Mouse (Mus musculus) neural tube, embryonic 12.5 days (tissue): ENCODE measurements around the gene Slc5a4a. TPM values are rescaled to one million over a fixed set of nuclear protein-coding genes. Genes with fewer than 3 reads are reported as not detected.

Source experiments
- ATAC-seq: fragments of 200-750 bp; cut with Nextera tagmentation; 2 replicates; pipeline ENCODE4 v1.8.0; 2017; ENCODE audit warnings: low read depth, mild to moderate bottlenecking, moderate TSS enrichment, moderate library complexity; ENCODE audit not compliant: low FRiP score
- H3K27ac ChIP-seq: fragments of 300-500 bp; sonication (generic); 2 replicates; pipeline ENCODE4 v1.5.1; 2016
- H3K27me3 ChIP-seq: fragments of 300-500 bp; sonication (generic); replicated peaks from 2 replicates; pipeline ENCODE4 v1.6.1; 2016; ENCODE audit warnings: mild to moderate bottlenecking
- H3K36me3 ChIP-seq: fragments of 300-500 bp; sonication (generic); 2 replicates; pipeline ENCODE4 v1.6.1; 2016; ENCODE audit warnings: mild to moderate bottlenecking
- H3K4me1 ChIP-seq: fragments of 300-500 bp; sonication (generic); 2 replicates; pipeline ENCODE4 v1.6.1; 2016
- H3K4me2 ChIP-seq: fragments of 300-500 bp; sonication (generic); replicated peaks from 2 replicates; pipeline ENCODE4 v1.6.1; 2016; ENCODE audit warnings: mild to moderate bottlenecking
- H3K4me3 ChIP-seq: fragments of 300-500 bp; sonication (generic); 2 replicates; pipeline ENCODE4 v1.5.1; 2016
- H3K9ac ChIP-seq: fragments of 300-500 bp; sonication (generic); 2 replicates; pipeline ENCODE4 v1.6.1; 2016; ENCODE audit warnings: mild to moderate bottlenecking
- H3K9me3 ChIP-seq: fragments of 300-500 bp; sonication (generic); 2 replicates; pipeline ENCODE4 v1.6.1; 2016; ENCODE audit warnings: mild to moderate bottlenecking
- WGBS: fragments of 180-500 bp; shearing (Covaris S2); methylation state at CpG from one replicate; pipeline ENCODE4 v1.1.7; 2016; 5-methylcytosine and 5-hydroxymethylcytosine counted together
- polyA plus RNA-seq: library from polyadenylated mRNA; unstranded; fragments of >200 nt; fragmentation: Nextera tagmentation; extraction: Ambion mirVana; gene quantifications from 2 replicates; pipeline ENCODE4 v1.2.1, GENCODE M21; 2016

Slc5a4a gene
- not detected in 2 replicates for polyA plus RNA-seq

- Histone ChIP-seq H3K27ac (no peak within 1 kb of the TSS), H3K4me3 (no peak within 1 kb of the TSS), H3K9ac (no peak within 1 kb of the TSS), H3K4me1 (no peaks in the 10 kb centered on the region), H3K36me3 (no peaks in the 10 kb centered on the region), H3K4me2 (no peak within 1 kb of the TSS), H3K27me3 (no peaks in the 10 kb centered on the region), H3K9me3 (no peaks in the 10 kb centered on the region)
- 92% methylated on average over 5 of the region's 5 CpGs for WGBS
- ATAC-seq, result no peak
Measured at GRCm38 (mm10) chr10:76147278-76147677, at the start of gene Slc5a4a. Gene Slc5a4a (plus strand): TSS chr10:76147451.

DNA sequence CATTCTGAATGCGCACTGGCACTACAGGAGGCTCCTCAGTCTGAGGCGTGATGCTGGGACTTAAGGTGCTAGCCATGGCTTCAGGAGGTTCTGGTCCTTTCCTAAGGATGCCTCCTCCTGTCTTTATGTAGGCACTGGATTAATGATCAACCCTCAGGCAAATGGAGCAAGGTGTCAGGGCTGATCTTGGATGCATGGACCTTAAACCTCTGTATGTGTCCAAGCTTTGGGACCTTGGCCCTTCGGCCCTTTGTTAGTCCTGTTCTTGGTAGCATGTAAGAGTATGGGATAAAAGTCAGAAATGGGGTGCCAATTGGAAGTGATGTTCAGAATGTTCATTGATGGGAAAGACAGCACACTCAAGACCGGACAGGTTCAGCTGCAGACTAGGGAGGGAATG, 36.4 kb upstream of the Slc5a4a start, which contains the start of gene Slc5a4b:
TSS of gene Slc5a4b (minus strand) at position 101 of the 400 bp plus-strand sequence.
- Histone ChIP-seq H3K36me3 (no peaks in the 10 kb centered on the region), H3K9me3 (no peaks in the 10 kb centered on the region), H3K27me3 (no peaks in the 10 kb centered on the region), H3K27ac (no peak within 1 kb of the TSS), H3K4me3 (no peak within 1 kb of the TSS), H3K9ac (no peak within 1 kb of the TSS), H3K4me2 (no peak within 1 kb of the TSS), H3K4me1 (no peaks in the 10 kb centered on the region)
- 95% methylated on average over 4 of the region's 4 CpGs for WGBS
- no peak for ATAC-seq

- Histone ChIP-seq H3K4me3 (no peak overlapping the region), H3K9me3 (no peaks in the 10 kb centered on the region), H3K9ac (no peak overlapping the region), H3K4me2 (no peak overlapping the region), H3K4me1 (0 out of 2 replicates have a peak, but pooled peaks cover 3% of the 10 kb centered on the region), H3K27ac (no peak overlapping the region), H3K36me3 (no peaks in the 10 kb centered on the region), H3K27me3 (no peaks in the 10 kb centered on the region)
- 30% methylated on average over 5 of the region's 5 CpGs for WGBS
- ATAC-seq, result no peak
Measured at GRCm38 (mm10) chr10:76117966-76118365, 29.3 kb upstream of the Slc5a4a start.

- H3K4me3 ChIP-seq, result no peak overlapping the region
- no peaks in the 10 kb centered on the region for H3K27me3 ChIP-seq
- H3K9ac ChIP-seq, result no peak overlapping the region
- no peak for ATAC-seq
- no peak overlapping the region for H3K4me2 ChIP-seq
- no peak overlapping the region for H3K27ac ChIP-seq
- 0 out of 2 replicates have a peak, but pooled peaks cover 3% of the 10 kb centered on the region for H3K4me1 ChIP-seq
- no peaks in the 10 kb centered on the region for H3K36me3 ChIP-seq
- WGBS, result 18% methylated on average over 1 of the region's 1 CpGs
- H3K9me3 ChIP-seq, result no peaks in the 10 kb centered on the region
Measured at GRCm38 (mm10) chr10:76118741-76119140, 28.5 kb upstream of the Slc5a4a start.

DNA sequence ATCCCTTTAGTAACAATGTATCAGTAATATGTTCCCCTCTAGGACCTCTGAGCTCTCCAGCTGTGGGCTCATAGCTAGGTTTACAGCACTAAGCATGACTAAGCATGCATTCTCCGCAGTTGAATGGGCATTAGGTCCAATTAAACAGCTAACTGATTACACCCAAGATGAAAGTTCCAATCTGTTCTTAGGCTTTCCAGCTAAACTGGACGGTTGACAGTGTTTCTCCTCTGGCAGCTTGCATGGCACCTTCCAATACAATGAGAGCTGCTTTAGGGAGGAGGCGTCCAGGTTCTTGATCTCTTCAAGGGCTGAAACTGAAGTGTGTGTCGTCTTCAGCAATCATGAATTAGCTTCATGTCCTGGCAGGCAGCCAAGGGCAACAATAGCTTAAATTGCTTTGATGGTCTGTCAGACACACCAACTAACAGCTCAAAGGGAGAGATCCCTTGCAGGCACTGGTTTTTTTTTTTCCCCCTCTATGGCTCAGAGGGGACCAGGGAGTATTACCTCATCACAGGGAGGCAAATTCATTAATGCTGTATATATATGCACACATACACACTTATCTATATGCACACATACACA, 27.0 kb upstream of the Slc5a4a start:
- Histone ChIP-seq H3K4me2 (no peak overlapping the region), H3K9me3 (no peaks in the 10 kb centered on the region), H3K4me3 (no peak overlapping the region), H3K36me3 (no peaks in the 10 kb centered on the region), H3K9ac (no peak overlapping the region), H3K4me1 (0 out of 2 replicates have a peak, but pooled peaks cover 3% of the 10 kb centered on the region), H3K27ac (no peak overlapping the region), H3K27me3 (no peaks in the 10 kb centered on the region)
- 38% methylated on average over 4 of the region's 4 CpGs for WGBS
- ATAC-seq, result no peak

DNA sequence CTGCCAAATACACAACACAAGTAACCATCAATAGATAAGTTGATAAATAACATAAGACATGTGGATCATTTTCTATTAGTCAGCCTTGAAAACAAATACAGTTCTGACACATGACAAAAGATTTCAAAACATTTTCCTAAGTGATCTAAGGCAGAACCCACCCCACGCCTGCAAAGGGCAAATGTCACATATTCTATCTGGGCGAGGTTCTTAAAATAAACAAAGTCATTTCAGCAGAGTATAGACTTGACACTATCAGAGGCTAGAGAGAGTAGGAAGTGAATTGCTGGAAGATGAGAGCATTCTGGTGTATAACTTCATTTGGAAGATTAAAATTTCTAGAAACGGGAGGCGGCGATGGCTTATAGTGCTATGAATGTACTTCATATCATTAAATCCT, 25.8 kb upstream of the Slc5a4a start:
- H3K27ac ChIP-seq, result no peak overlapping the region
- 0 out of 2 replicates have a peak, but pooled peaks cover 3% of the 10 kb centered on the region for H3K4me1 ChIP-seq
- H3K9me3 ChIP-seq, result no peaks in the 10 kb centered on the region
- H3K4me3 ChIP-seq, result no peak overlapping the region
- 88% methylated on average over 5 of the region's 5 CpGs for WGBS
- ATAC-seq, result no peak
- H3K4me2 ChIP-seq, result no peak overlapping the region
- H3K36me3 ChIP-seq, result no peaks in the 10 kb centered on the region
- H3K9ac ChIP-seq, result no peak overlapping the region
- H3K27me3 ChIP-seq, result no peaks in the 10 kb centered on the region

DNA sequence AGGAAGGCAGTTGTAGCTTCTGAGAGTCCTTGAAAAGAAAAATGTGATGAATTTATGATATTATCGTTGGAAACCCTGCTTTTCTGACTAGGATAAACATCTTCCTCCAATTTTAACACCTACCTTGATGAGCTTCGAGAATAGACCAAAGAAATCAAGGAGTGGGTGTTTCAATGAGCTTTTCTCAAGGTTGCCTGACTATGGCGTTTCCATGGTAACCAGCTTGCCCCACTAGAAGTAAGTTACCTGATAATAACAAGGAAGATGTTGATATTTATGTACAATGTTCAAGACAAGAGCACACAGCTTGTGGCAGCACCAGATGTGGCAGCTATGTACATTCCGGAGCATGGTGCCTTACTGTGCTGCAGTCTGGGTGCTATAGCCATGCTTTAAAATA, 14.7 kb upstream of the Slc5a4a start:
- Histone ChIP-seq H3K9ac (no peak overlapping the region), H3K4me1 (no peaks in the 10 kb centered on the region), H3K27me3 (no peaks in the 10 kb centered on the region), H3K9me3 (no peaks in the 10 kb centered on the region), H3K27ac (no peak overlapping the region), H3K4me3 (no peak overlapping the region), H3K36me3 (no peaks in the 10 kb centered on the region), H3K4me2 (no peak overlapping the region)
- 79% methylated on average over 4 of the region's 4 CpGs for WGBS
- ATAC-seq, result no peak

- Histone ChIP-seq H3K36me3 (no peaks in the 10 kb centered on the region), H3K27ac (no peak overlapping the region), H3K4me3 (no peak overlapping the region), H3K27me3 (no peaks in the 10 kb centered on the region), H3K4me1 (no peaks in the 10 kb centered on the region), H3K9ac (no peak overlapping the region), H3K4me2 (no peak overlapping the region), H3K9me3 (no peaks in the 10 kb centered on the region)
- no peak for ATAC-seq
- WGBS, result 76% methylated on average over 2 of the region's 2 CpGs
Measured at GRCm38 (mm10) chr10:76136318-76136717, 10.9 kb upstream of the Slc5a4a start.

- Histone ChIP-seq H3K4me1 (no peaks in the 10 kb centered on the region), H3K9ac (no peak overlapping the region), H3K36me3 (no peaks in the 10 kb centered on the region), H3K9me3 (no peaks in the 10 kb centered on the region), H3K4me2 (no peak overlapping the region), H3K27me3 (no peaks in the 10 kb centered on the region), H3K4me3 (no peak overlapping the region), H3K27ac (no peak overlapping the region)
- no peak for ATAC-seq
- 70% methylated on average over 8 of the region's 8 CpGs for WGBS
Measured at GRCm38 (mm10) chr10:76146846-76147245, 405 bp upstream of the Slc5a4a start.

- no peak overlapping the region for H3K27ac ChIP-seq
- no peak overlapping the region for H3K4me2 ChIP-seq
- H3K9ac ChIP-seq, result no peak overlapping the region
- no peaks in the 10 kb centered on the region for H3K9me3 ChIP-seq
- no peak overlapping the region for H3K4me3 ChIP-seq
- no peaks in the 10 kb centered on the region for H3K27me3 ChIP-seq
- ATAC-seq, result no peak
- WGBS, result 87% methylated on average over 7 of the region's 7 CpGs
- H3K4me1 ChIP-seq, result no peaks in the 10 kb centered on the region
- H3K36me3 ChIP-seq, result no peaks in the 10 kb centered on the region
Measured at GRCm38 (mm10) chr10:76155911-76156310, 8.7 kb downstream of the Slc5a4a start.

GRCm38 (mm10) chr10:76157528-76157927, 10.3 kb downstream of the Slc5a4a start:
- no peak overlapping the region for H3K27ac ChIP-seq
- H3K36me3 ChIP-seq, result no peaks in the 10 kb centered on the region
- no peaks in the 10 kb centered on the region for H3K27me3 ChIP-seq
- H3K4me2 ChIP-seq, result no peak overlapping the region
- no peak overlapping the region for H3K4me3 ChIP-seq
- no peaks in the 10 kb centered on the region for H3K4me1 ChIP-seq
- WGBS, result 83% methylated on average over 5 of the region's 5 CpGs
- ATAC-seq, result no peak
- no peak overlapping the region for H3K9ac ChIP-seq
- no peaks in the 10 kb centered on the region for H3K9me3 ChIP-seq

DNA sequence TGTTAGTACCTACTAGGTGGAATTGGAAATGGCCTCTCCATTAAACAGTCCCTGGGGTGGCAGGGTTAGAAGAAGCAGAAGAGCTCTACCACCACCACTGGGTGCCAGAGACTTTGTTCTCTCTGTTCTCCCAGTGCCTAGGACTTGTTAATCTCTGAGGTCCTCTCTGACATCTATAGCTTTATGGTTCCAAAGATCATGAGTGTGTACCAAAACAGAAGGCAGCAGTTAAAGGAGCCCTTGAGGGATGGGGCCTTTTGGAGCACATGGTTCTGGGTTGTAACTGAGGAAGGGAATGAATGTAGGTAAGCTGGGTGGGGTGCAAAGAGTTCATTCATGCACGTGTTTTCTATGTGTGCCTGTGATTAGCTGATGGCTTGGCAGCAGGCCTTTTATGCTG, 10.8 kb downstream of the Slc5a4a start:
- Histone ChIP-seq H3K27ac (no peak overlapping the region), H3K27me3 (no peaks in the 10 kb centered on the region), H3K4me2 (no peak overlapping the region), H3K9ac (no peak overlapping the region), H3K9me3 (no peaks in the 10 kb centered on the region), H3K4me1 (no peaks in the 10 kb centered on the region), H3K4me3 (no peak overlapping the region), H3K36me3 (no peaks in the 10 kb centered on the region)
- no peak for ATAC-seq
- WGBS, result 79% methylated on average over 1 of the region's 1 CpGs

DNA sequence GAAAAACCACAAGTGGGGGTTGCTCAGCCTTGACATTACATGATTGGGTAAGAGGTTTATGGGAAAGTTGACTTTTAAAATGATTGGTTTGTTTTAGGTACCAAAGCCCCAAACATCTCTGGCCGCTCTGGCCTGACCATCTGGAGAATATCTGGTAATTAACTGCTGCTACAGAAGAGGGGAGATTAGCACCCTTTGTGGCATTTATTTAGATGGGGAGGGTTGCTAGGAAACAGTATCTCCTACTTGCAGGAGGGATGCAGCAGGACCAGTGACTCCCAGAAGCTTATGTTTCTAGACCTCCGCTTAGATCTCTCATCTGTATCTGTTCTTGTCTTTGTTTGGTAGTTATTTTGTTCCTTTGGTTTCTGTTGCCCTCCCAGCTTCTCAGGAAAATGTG, 27.6 kb downstream of the Slc5a4a start:
- Histone ChIP-seq H3K4me1 (no peaks in the 10 kb centered on the region), H3K36me3 (no peaks in the 10 kb centered on the region), H3K27me3 (no peaks in the 10 kb centered on the region), H3K4me3 (no peak overlapping the region), H3K9me3 (no peaks in the 10 kb centered on the region), H3K4me2 (no peak overlapping the region), H3K27ac (no peak overlapping the region), H3K9ac (no peak overlapping the region)
- ATAC-seq, result no peak
- 59% methylated on average over 2 of the region's 2 CpGs for WGBS
